In genomic region chr8:99532686-99533415, GRCm38 (mm10) we compare ENCODE assay signal across 10 mouse cellular contexts.
DNase-seq lines count a peak whose midpoint lies in the region; ATAC-seq lines count a peak whose summit lies in the region.
"Had no signal": no experiment of that assay in that cellular context is flagged by ENCODE, and none has a peak within 500 bp of the region (broad histone marks: within the 10 kb centered on the region; RNA-seq: fewer than 3 reads in every experiment).

No protein-coding gene starts in this region.

- DNase-seq in frontal cortex, postnatal 25 days (ENCODE audit: low spot score in 2 of 2) = no peak
- peak; percentile 8 to 17 for DNase-seq in right cerebral cortex, adult 2 months (ENCODE audit: low spot score in 2 of 2)
- no peak for DNase-seq in right cerebral cortex, postnatal 4 days
- DNase-seq in left cerebral cortex, adult 18-20 months (ENCODE audit: low spot score in 2 of 2) = peak; percentile 5 to 12
- peak; percentile 79 for DNase-seq in telencephalon, adult 2 months (ENCODE audit: low read depth, low spot score)
- no peak for DNase-seq in liver
- no peak for DNase-seq in gastrocnemius, postnatal 4 days (ENCODE audit: low spot score in 2 of 2)
- DNase-seq: heart, adult 18-20 months; lung, postnatal 36 days had no signal

- ATAC-seq in frontal cortex, adult (ENCODE audit: low TSS enrichment) = peak; percentile 99

Comparison
In these comparisons a context has a peak if more than half of its experiments do, and no peak if none do; other contexts are left out.
1. DNase-seq: peak in right cerebral cortex, adult 2 months (2 of 2), left cerebral cortex, adult 18-20 months (2 of 2) and telencephalon, adult 2 months (single experiment); none in frontal cortex, postnatal 25 days (0 of 2), right cerebral cortex, postnatal 4 days (single experiment), liver (single experiment) and gastrocnemius, postnatal 4 days (0 of 2).